Mouse (Mus musculus): ENCODE measurements at regions not wholly inside any gene's neighbourhood (a gene's known extent, or its start where the extent isn't known, plus 50 kb on each side); places are given as distances from the start of the nearest gene placed in this dataset.

GRCm38 (mm10) chr15:96914988-96915387 is 140.8 kb downstream of the Slc38a4 start:
- TF ChIP-seq ZNF384 (IDR thresholded peaks at IDR 0.05; ENCODE audit: low read depth, low read length) (no peak), MAFK (IDR thresholded peaks at IDR 0.05; ENCODE audit: insufficient read depth, low read depth, low read length) (no peak), ZC3H11A (IDR thresholded peaks at IDR 0.05; ENCODE audit: borderline replicate concordance, low read depth, low read length) (no peak), CHD2 (IDR thresholded peaks at IDR 0.05; ENCODE audit: low read depth, low read length) (no peak)
